Comparison of ENCODE assay signal across 17 mouse cellular contexts in genomic region chr9:71150175-71150574, GRCm38 (mm10).
"Had no signal": no experiment of that assay in that cellular context is flagged by ENCODE, and none has a peak within 500 bp of the region (broad histone marks: within the 10 kb centered on the region; RNA-seq: fewer than 3 reads in every experiment).

No protein-coding gene starts in this region.

- DNase-seq: kidney, adult 8-10 months; kidney, postnatal 36 days; layer of hippocampus, adult 9-11 months; layer of hippocampus, postnatal 36 days; left cerebral cortex, postnatal 4 days; lung, adult 2 months; retina, postnatal 1 day; right cerebral cortex, postnatal 4 days; spleen, adult 18-20 months; thymus, adult 18-20 months; thymus, postnatal 14 days had no signal

- H3K4me3 ChIP-seq: limb, embryonic 13.5 days; midbrain, embryonic 12.5 days; neural tube, embryonic 13.5 days had no signal

- H3K27ac ChIP-seq: limb, embryonic 13.5 days; midbrain, embryonic 12.5 days; neural tube, embryonic 13.5 days had no signal

- H3K36me3 ChIP-seq: limb, embryonic 13.5 days; midbrain, embryonic 12.5 days; neural tube, embryonic 13.5 days had no signal

- H3K9me3 ChIP-seq: limb, embryonic 13.5 days; midbrain, embryonic 12.5 days; neural tube, embryonic 13.5 days had no signal

- H3K4me2 ChIP-seq: limb, embryonic 13.5 days; midbrain, embryonic 12.5 days; neural tube, embryonic 13.5 days had no signal

- ATAC-seq: intestine, postnatal 0 days; lung, postnatal 0 days; midbrain, embryonic 16.5 days had no signal

- H3K4me1 ChIP-seq: limb, embryonic 13.5 days; midbrain, embryonic 12.5 days; neural tube, embryonic 13.5 days had no signal

- H3K9ac ChIP-seq: limb, embryonic 13.5 days; midbrain, embryonic 12.5 days; neural tube, embryonic 13.5 days had no signal

- H3K27me3 ChIP-seq: limb, embryonic 13.5 days; midbrain, embryonic 12.5 days; neural tube, embryonic 13.5 days had no signal
